In genomic region chr10:105572829-105573228, GRCm38 (mm10) we compare ENCODE assay signal across 8 mouse cellular contexts. TPM values are rescaled to one million over a fixed set of nuclear protein-coding genes. Genes with fewer than 3 reads are reported as not detected.
A peak's percentile ranks its signal among the peaks of the same experiment; 100 is the strongest.
DNase-seq lines count a peak whose midpoint lies in the region; ATAC-seq and TF ChIP-seq lines count a peak whose summit lies in the region.

No protein-coding gene starts in this region.

- no peak for ATAC-seq in forebrain, embryonic 16.5 days
- no peak for ATAC-seq in limb, embryonic 12.5 days (ENCODE audit: insufficient number of reproducible peaks, insufficient read depth, low FRiP score, low TSS enrichment, low read depth)

- peak overlapping the region; percentile 88 for H3K4me3 ChIP-seq in gastrocnemius, adult 2 months
- H3K4me3 ChIP-seq in forebrain, embryonic 16.5 days (replicated peaks; ENCODE audit: low read length), result peak overlapping the region; percentile 76
- peak overlapping the region; percentile 83 for H3K4me3 ChIP-seq in limb, embryonic 12.5 days (replicated peaks)
- peak overlapping the region; percentile 48; the same call in 1 of the 2 replicates for H3K4me3 ChIP-seq in small intestine, adult 2 months (ENCODE audit: low read depth, low read length)

- H3K4me2 ChIP-seq in forebrain, embryonic 16.5 days (ENCODE audit: low read length), result peak overlapping the region; percentile 94
- peak overlapping the region; percentile 86 for H3K4me2 ChIP-seq in limb, embryonic 12.5 days

- peak overlapping the region; percentile 26; the same call in 1 of the 2 replicates for H3K9ac ChIP-seq in forebrain, embryonic 16.5 days (replicated peaks; ENCODE audit: low read depth, low read length)
- peak overlapping the region; percentile 46 for H3K9ac ChIP-seq in limb, embryonic 12.5 days (replicated peaks)

- H3K9me3 ChIP-seq in forebrain, embryonic 16.5 days (ENCODE audit: control insufficient read depth, low read length), result no peaks in the 10 kb centered on the region
- no peaks in the 10 kb centered on the region for H3K9me3 ChIP-seq in limb, embryonic 12.5 days

- no peaks in the 10 kb centered on the region for H3K27me3 ChIP-seq in forebrain, embryonic 16.5 days (replicated peaks; ENCODE audit: control insufficient read depth, insufficient read depth, low read length)
- H3K27me3 ChIP-seq in limb, embryonic 12.5 days, result no peaks in the 10 kb centered on the region
- H3K27me3 ChIP-seq in small intestine, adult 2 months (ENCODE audit: control insufficient read depth, insufficient read depth, low read length), result no peaks in the 10 kb centered on the region

- TF ChIP-seq POLR2A in small intestine, adult 2 months (IDR thresholded peaks at IDR 0.05; ENCODE audit: low read depth, low read length), result no peak

- 1% methylated on average over 16 of the region's 16 CpGs for WGBS in forebrain, embryonic 16.5 days
- 6% methylated on average over 16 of the region's 16 CpGs for WGBS in limb, embryonic 12.5 days
- whole genome bisulfite sequencing in small intestine, adult 2 months, result under 1% methylated on average over 16 of the region's 16 CpGs

- H3K36me3 ChIP-seq in forebrain, embryonic 16.5 days (ENCODE audit: control insufficient read depth, insufficient read depth), result no peaks in the 10 kb centered on the region
- no peaks in the 10 kb centered on the region for H3K36me3 ChIP-seq in limb, embryonic 12.5 days
- H3K36me3 ChIP-seq in small intestine, adult 2 months (ENCODE audit: control insufficient read depth, insufficient read depth, low read length), result no peaks in the 10 kb centered on the region

- peak overlapping the region; percentile 24 for H3K27ac ChIP-seq in gastrocnemius, adult 2 months
- H3K27ac ChIP-seq in forebrain, embryonic 16.5 days (ENCODE audit: low read length), result no peak overlapping the region
- no peak overlapping the region for H3K27ac ChIP-seq in limb, embryonic 12.5 days
- no peak overlapping the region for H3K27ac ChIP-seq in small intestine, adult 2 months (ENCODE audit: insufficient read depth, low read depth, low read length)

- intact Hi-C loops in gastrocnemius, adult 2 months (cut with DNase I), result loop anchor here (10.0 kb wide), 1 partner anchor 418 kb away; no protein-coding TSS in a partner anchor
- intact Hi-C loops in gastrocnemius, postnatal 14 days (cut with DNase I; ENCODE audit: low total_unique reads), result no loop called here

- no peak for DNase-seq in gastrocnemius, adult 2 months
- no peak for DNase-seq in gastrocnemius, postnatal 14 days
- peak; percentile 48 for DNase-seq in CD4-positive, CD25-positive, alpha-beta regulatory T cell, adult 2 months (ENCODE audit: low read depth, low spot score)
- no peak for DNase-seq in urinary bladder, adult 2 months (ENCODE audit: low spot score)
- no peak for DNase-seq in spleen, adult 18-20 months

- no peak for TF ChIP-seq CTCF in gastrocnemius, adult 2 months (IDR thresholded peaks at IDR 0.05)
- TF ChIP-seq CTCF in small intestine, adult 2 months (IDR thresholded peaks at IDR 0.05; ENCODE audit: extremely low read depth, insufficient read length, insufficient replicate concordance, low read depth, low read length), result no peak

- peaks cover 22% of the 10 kb centered on the region for H3K4me1 ChIP-seq in forebrain, embryonic 16.5 days (replicated peaks; ENCODE audit: control insufficient read depth, insufficient read depth, low read length)
- H3K4me1 ChIP-seq in limb, embryonic 12.5 days (replicated peaks), result peaks cover 28% of the 10 kb centered on the region
- peaks cover 3% of the 10 kb centered on the region; the same call in 1 of the 2 replicates for H3K4me1 ChIP-seq in small intestine, adult 2 months (ENCODE audit: control insufficient read depth, insufficient read depth, insufficient read length, low read length)

RNA-seq across cellular contexts. Expression of gene Tmtc2, which starts 1.4 kb away (rescaled TPM):
- 1 to 10 TPM in 1 of 2 experiments, under 1 TPM in 1; 0.97 to 2.1 TPM for total RNA-seq in gastrocnemius, adult 2 months (2021)
- 1 to 10 TPM; 2.4 to 3.5 TPM for total RNA-seq in gastrocnemius, postnatal 14 days (2021)
- polyA plus RNA-seq in forebrain, embryonic 16.5 days (2015; fragmentation: Nextera tagmentation; extraction: Ambion mirVana), result 6.1 and 7.2 TPM in 2 replicates
- polyA plus RNA-seq in limb, embryonic 12.5 days (2016; fragmentation: Nextera tagmentation; extraction: Ambion mirVana), result 26.6 and 27.0 TPM in 2 replicates
- 1.8 and 2.9 TPM in 2 replicates for polyA plus RNA-seq in small intestine, adult 2 months (2012; rRNA removed)
- 5.4 and 5.9 TPM in 2 replicates for polyA plus RNA-seq in urinary bladder, adult 2 months (2012; rRNA removed)
